Mouse (Mus musculus) gastrocnemius, postnatal 14 days (tissue): ENCODE results near the gene Gdf2. TPM values are rescaled to one million over a fixed set of nuclear protein-coding genes. Genes with fewer than 3 reads are reported as not detected.

Experiments used
- DNase-seq: peaks from one replicate; pipeline ENCODE4 v3.0.0; 2021; ENCODE audit warnings: mixed read lengths
- intact Hi-C: fragments of 180-260 bp; cut with DNase I; formaldehyde crosslinking; loops from one replicate; pipeline ENCODE4 v1.15.1; 2025; ENCODE audit warnings: low total_unique reads
- total RNA-seq, 2 experiments: library from RNA; stranded (reverse); gene quantifications; 2 replicates each; pipeline ENCODE4 v1.2.3; 2021

The Gdf2 gene
- total RNA-seq, 2 experiments from 2014 or later, result not detected

DNA sequence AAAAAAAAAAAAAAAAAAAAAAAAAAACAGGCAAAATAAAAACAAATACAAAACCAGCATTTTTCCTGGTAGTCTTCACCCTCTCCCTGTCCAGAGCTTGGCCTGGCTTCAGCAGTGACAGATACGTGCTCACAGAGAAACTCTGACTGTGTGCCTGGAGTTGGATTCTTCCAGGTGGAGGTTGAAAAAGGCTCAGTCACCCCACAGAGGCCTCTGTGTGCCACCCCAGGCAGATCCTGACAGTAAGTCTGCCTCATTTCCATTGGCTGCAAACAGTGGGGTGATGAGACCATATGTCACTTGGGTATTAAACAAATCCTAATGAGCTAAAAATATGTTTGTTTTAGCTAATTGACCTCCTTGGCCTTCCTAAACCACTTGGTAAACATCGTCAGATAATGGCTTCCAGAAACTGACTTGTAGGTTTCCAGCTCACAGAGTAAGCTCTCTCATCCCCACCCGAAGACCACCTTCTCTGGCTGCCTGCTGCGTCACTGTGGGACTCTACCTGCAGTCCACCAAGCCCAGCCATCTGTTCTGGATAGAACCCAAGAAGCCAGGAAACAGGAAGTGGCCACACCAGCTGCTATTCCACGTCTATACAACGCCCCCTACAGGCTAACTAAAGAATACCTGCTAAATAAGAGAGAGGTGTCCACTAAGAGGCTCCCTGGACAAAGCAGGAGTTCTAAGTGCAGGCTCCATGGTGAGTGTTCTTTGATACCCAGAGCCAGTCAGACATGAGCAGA is 11.6 kb downstream of the Gdf2 start:
- DNase-seq, result no peak
- intact Hi-C loops, result no loop called here

DNA sequence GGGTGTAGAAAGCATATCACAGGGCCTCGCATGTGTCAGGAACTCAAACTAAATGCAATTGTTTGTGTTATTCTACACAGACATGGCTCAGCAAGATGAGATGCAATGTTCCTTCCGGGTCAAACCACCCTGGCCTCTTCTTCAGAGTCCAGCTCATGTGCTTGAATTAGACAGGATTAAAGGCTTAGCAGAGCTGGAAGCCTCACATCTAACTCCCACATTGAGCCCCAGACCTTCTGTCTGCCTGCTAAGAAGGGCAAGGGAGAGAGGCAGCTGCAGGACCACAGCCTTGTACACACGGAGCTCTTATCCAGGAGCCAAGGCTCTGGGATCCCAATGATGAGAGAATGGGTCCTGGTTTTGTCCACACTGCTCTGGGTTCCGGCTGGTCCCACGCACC is 12.9 kb downstream of the Gdf2 start, which contains the start of gene Rbp3:
Gene Rbp3, plus strand, starts transcription at position 243 of the 400 bp plus-strand sequence.
- DNase-seq, result no peak
- intact Hi-C loops, result no loop called here

DNA sequence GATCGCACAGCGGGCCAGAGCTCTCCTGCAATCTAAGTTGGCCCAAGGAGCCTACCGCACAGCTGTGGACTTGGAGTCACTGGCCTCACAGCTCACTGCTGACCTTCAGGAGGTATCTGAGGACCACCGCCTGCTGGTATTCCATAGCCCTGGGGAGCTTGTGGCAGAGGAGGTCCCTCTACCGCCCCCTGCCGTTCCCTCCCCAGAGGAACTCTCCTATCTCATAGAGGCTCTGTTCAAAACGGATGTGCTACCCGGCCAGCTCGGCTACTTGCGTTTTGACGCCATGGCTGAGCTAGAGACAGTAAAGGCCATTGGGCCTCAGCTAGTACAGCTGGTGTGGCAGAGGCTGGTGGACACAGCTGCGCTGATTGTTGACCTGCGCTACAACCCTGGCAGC is 15.2 kb downstream of the Gdf2 start:
- intact Hi-C loops, result no loop called here
- no peak for DNase-seq

DNA sequence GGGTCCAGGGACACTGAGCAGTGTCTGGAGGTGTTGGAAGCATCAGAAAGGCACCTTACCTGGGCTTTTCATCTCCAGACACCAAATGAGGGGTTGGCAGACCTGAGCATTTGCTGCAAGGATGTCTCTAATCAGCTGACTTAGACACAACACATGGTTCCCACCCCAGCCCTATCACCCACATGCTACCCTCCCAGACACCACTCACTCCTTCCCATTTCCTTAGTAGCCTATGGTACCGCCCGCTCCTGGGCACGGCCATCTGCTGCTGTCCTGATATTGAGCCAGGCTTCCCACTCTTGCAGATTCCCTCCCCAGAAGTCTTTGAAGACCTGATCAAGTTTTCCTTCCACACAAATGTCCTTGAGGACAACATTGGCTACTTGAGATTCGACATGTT is 17.3 kb downstream of the Gdf2 start:
- intact Hi-C loops, result no loop called here
- DNase-seq, result no peak

DNA sequence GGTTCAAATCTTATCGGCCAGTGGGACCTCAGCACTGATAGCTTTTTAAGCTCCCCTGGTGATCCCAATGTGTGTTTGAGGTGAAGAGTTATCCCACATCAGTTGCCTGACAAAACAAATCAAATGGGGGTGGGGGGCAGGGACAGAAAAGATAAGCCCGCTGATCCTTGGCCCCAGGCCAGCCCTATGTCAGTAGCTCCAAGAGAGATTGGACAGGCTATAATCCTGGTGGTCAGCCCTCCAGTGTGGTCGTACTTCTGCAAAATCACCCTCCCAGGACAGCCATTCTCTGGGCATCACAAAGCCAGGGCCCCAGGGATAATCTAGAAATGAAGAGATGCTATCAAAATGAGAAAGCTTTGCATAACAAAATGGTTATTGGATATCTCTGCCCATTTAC is 18.0 kb downstream of the Gdf2 start:
- DNase-seq, result no peak
- intact Hi-C loops, result no loop called here

DNA sequence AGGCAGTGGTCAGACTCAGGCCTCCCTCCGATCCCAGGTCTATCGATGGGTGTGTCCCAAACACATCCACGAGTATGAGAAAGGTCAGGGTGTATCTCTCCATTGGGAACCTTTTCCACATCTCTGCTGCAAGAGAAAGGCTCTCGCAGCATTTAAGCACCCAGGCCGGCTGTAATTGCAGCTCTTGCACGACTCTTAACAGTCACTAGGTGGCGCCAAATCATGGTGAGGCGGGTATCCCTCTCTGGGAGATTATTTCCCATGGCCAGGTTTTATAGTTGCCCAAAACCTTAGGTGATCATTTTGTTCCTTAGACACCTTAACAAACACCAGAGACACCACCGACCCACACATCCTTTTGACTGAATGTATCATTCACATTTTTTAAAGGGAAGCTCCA is 18.5 kb downstream of the Gdf2 start:
- intact Hi-C loops, result no loop called here
- peak; percentile 42 for DNase-seq

DNA sequence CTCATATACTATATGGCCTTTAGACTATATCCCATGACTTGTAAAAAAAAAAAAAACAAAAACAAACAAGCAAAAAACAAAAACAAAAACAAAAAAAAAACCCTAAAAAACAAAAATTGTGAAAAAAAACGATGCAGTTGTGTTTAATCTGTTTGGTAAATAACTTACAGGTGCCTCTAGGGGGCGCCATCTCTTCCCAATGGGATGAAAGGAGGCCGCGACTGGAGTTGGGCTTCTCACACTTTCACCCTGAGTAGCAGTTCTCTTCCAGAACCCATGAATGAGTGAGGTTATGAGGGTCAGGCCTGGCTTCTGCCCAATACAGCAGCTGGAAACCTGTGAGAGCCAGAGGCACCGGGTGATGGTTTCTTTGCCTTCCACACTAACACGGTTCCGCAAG is 24.8 kb downstream of the Gdf2 start:
- no peak for DNase-seq
- intact Hi-C loops, result no loop called here

DNA sequence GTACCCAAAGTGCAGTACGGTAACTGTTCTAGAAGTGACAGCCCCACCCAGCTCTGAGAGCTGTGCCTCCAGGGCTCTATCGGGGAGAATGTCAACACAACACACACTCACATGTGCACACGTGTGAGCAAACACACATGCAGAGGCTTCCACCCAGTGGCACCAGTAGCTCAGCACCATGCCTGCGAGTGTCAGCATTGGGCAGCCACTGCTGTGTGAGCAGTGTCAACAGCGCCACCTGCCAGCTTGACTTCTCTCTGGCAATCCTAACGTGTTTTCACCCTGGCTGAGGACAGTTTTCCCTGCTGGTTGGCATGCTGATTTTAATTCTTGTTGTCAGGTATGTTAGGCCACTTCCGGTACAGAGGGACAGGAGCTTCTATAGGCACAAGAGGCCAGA is 31.8 kb downstream of the Gdf2 start:
- no peak for DNase-seq
- intact Hi-C loops, result no loop called here

DNA sequence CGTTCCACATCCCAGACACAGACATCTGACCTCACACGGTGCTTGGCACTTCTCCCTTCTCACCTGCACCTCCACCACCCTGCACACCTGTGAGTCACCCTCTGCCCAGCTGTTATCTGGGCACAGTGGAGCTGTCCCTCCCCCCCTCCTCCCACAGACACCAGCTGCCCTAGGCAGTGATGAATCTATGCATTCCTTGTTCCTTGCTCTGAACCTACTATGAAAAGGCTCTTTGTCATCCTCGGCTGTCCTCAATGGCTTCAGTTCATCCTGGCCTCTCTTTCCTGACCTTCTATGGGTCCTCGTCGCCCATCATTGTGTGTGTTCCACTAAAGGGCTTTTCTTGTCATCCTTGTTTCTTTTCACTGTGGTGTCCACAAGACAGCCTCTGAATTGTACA is 33.9 kb downstream of the Gdf2 start:
- intact Hi-C loops, result no loop called here
- DNase-seq, result no peak

DNA sequence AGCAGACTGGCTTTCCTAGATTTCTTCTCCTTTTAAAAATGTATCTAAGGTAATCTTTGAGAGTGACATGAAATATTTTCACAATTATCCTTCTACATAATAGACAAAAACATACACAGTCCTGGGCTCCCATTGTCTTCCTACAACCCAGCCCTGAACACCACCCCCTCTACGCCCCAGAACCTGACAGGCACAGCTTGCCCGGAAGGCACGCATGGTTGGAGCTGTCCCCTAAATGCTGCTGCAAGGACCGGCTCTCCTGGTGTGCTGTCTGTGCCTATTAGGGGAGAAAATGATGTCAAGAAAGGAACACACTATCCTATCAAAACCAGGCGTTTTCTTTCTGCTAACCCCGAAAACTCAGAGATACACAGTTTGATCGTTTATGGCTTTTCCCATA is 36.9 kb downstream of the Gdf2 start:
- intact Hi-C loops, result no loop called here
- no peak for DNase-seq

DNA sequence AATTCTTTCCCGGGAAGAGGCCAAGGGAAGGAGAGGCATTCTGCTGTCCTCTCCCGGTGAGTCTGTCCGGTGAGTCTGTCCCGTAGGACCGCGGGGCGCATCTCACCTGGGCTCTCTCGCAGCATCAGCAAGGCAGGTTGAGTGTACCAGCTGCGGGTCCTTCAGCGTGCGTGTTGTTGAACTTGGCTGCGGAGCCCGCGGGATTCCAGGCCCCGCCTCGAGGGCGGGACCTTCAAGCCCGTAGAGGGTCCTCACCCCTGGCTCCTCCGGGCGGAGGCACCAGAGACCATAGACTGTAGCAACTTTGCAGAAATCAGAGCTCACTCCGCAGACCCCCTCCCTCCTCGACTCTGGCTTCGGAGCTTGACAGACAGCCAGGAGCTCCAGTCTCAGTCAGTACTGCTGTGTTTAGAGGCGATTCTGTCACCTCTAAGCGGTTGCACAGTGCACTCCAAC is 37.8 kb downstream of the Gdf2 start, which contains the start of gene Zfp488:
Gene Zfp488, minus strand, starts transcription at position 161 of the 456 bp plus-strand sequence.
- no peak for DNase-seq
- intact Hi-C loops, result no loop called here

DNA sequence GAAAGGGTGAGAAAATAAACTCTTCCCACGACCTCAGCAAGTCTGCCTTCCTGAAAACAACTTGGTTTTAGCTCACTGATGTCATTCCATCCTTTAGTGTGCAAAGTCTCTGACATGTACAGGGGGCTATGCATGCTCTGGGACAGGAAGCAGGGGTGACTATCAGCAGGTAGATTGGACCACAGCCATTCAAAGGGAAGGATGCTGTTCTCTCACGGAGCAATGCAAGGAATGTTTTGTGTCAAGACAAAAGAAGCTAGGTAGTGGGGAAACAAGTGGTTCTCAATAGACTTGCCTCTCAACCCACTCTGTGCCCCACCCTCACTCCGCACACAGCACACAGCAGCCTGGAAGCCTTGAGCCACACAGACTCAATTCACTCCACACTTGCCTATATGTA is 48.4 kb downstream of the Gdf2 start:
- DNase-seq, result no peak
- intact Hi-C loops, result no loop called here

DNA sequence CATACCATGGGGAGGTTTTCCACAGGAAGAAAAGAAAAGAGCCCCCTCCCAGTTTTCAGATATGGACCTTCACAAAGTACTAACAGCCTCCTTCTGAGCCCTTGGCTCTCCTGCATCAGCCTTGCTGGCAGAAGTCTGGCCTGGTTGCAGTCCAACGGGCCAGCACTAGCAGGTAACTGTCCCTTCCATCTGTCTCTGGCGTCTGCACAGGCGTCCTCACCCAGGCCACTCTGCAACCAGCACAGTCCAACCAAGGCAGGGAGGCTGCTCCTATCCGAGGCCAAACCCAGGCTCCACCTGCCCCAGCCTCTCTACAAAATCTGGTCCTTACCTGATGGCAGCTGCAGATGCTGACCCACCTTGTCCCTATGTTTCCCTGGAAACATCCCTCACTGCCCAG is 51.1 kb downstream of the Gdf2 start:
- intact Hi-C loops, result no loop called here
- no peak for DNase-seq

DNA sequence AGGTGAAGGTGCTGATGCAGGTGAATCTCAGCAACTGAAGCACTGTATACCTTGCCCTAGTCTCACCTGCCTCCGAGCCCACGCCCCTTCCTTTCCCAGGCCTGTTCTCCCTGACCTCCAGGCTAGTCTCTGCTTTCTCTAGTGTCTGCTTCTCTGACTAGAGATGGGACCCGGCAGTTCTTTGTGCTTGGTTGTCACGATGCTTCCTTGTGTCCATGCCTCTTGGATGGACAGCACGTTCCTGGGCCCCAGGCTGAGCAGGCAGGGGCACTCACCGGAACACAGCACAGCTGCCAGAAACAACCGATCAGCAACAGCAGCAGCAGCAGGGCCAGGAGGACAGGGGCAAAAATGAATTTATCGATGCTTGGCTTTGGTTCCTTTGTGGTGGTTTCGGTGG is 52.2 kb downstream of the Gdf2 start:
- no peak for DNase-seq
- intact Hi-C loops, result no loop called here

DNA sequence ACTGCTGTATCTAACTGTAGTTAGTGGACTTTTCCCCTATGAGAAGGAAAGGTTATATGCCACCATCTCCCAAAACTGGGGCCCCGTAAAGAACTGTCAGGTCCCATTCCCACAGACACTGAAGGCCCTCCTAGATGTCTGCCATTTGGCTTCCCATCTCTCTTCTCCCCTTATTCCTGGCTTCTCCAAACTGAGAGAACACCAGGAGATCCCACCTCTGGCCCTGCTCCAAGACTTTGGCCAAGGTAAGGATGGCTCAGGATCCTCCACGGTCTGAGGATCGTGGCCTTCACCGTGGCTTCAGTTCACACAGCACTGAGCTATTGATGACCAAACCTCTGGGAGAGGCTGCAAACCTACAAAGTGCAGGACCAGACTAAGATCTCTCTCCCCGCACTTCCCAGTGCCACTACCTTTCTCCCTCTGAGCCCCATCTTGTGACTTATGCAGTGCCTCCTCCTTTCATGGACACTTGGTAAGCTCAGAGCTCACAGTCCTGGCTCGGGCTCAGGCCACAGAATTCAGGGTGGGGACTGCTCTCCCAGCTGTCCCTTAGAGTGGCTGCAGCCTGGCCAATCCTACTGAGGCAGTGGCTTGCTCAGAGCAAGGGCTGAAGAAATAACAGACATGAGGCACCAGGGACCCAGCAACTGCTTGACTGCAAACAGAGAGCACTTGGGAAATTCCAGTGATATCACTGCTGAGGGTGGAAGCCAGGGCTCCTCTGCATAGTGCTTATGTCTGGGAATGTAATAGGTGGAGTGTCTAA is 52.9 kb downstream of the Gdf2 start:
- no peak for DNase-seq
- intact Hi-C loops, result no loop called here

Other genes starting within 250 kb of the Gdf2 start
- 1 to 10 TPM; 4.6 to 5.3 TPM for gene Gdf10, start 17.5 kb upstream of the Gdf2 start, total RNA-seq
- not detected for gene Rbp3, start 13.0 kb downstream of the Gdf2 start, total RNA-seq
- gene Zfp488, start 37.7 kb downstream of the Gdf2 start, total RNA-seq, result under 1 TPM in 1 of 2 experiments, not detected in 1; 0.04 TPM
- gene Gm30083, start 74.1 kb downstream of the Gdf2 start, total RNA-seq, result not detected
- gene Gm5460, start 75.7 kb downstream of the Gdf2 start, total RNA-seq, result not detected
- not detected for gene Antxrl, start 111.7 kb downstream of the Gdf2 start, total RNA-seq
- gene Anxa8, start 144.9 kb downstream of the Gdf2 start, total RNA-seq, result under 1 TPM; 0.72 to 0.89 TPM
- gene A630023A22Rik, start 161.7 kb downstream of the Gdf2 start, total RNA-seq, result not detected
- under 1 TPM; 0.09 to 0.23 TPM for gene Npy4r, start 211.4 kb downstream of the Gdf2 start, total RNA-seq